Mouse (Mus musculus) T-helper 1 cell (primary cell): ENCODE results near the gene Palm2.

Experiments
- in situ Hi-C: fragments of 300-600 bp; cut with MboI, MseI; formaldehyde crosslinking; loops from one replicate; pipeline ENCODE4 v1.15.1; 2025; ENCODE audit warnings: high pct_unique_total_duplicates

The Palm2 gene

GRCm38 (mm10) chr4:57660470-57660869, 226.4 kb downstream of the Palm2 start:
- in situ Hi-C loops, result no loop called here

- in situ Hi-C loops, result no loop called here
Measured at GRCm38 (mm10) chr4:57666101-57666500, 232.1 kb downstream of the Palm2 start.

GRCm38 (mm10) chr4:57670813-57671469, 236.9 kb downstream of the Palm2 start:
- in situ Hi-C loops, result loop anchor here (5.0 to 10.0 kb wide), 3 partner anchors 104 to 236 kb away; no protein-coding TSS in a partner anchor

- in situ Hi-C loops, result loop anchor here (5.0 to 10.0 kb wide), 3 partner anchors 102 to 235 kb away; no protein-coding TSS in a partner anchor
Measured at GRCm38 (mm10) chr4:57672541-57672940, 238.5 kb downstream of the Palm2 start.

- in situ Hi-C loops, result loop anchor here (5.0 to 10.0 kb wide), 3 partner anchors 102 to 234 kb away; no protein-coding TSS in a partner anchor
Measured at GRCm38 (mm10) chr4:57672996-57673906, 239.2 kb downstream of the Palm2 start.

- in situ Hi-C loops, result loop anchor here (5.0 to 10.0 kb wide), 3 partner anchors 100 to 233 kb away; no protein-coding TSS in a partner anchor
Measured at GRCm38 (mm10) chr4:57674351-57674750, 240.3 kb downstream of the Palm2 start.

- in situ Hi-C loops, result loop anchor here (10.0 kb wide), 1 partner anchor 99 kb away; no protein-coding TSS in a partner anchor
Measured at GRCm38 (mm10) chr4:57675387-57675786, 241.3 kb downstream of the Palm2 start.

GRCm38 (mm10) chr4:57677916-57678315, 243.9 kb downstream of the Palm2 start:
- in situ Hi-C loops, result loop anchor here (10.0 kb wide), 1 partner anchor 97 kb away; no protein-coding TSS in a partner anchor

GRCm38 (mm10) chr4:57678991-57679457, 245.0 kb downstream of the Palm2 start:
- in situ Hi-C loops, result loop anchor here (10.0 kb wide), 1 partner anchor 96 kb away; no protein-coding TSS in a partner anchor

- in situ Hi-C loops, result no loop called here
Measured at GRCm38 (mm10) chr4:57680186-57680585, 246.1 kb downstream of the Palm2 start.

GRCm38 (mm10) chr4:57681511-57681910, 247.5 kb downstream of the Palm2 start:
- in situ Hi-C loops, result no loop called here

- in situ Hi-C loops, result no loop called here
Measured at GRCm38 (mm10) chr4:57682341-57682740, 248.3 kb downstream of the Palm2 start.

- in situ Hi-C loops, result no loop called here
Measured at GRCm38 (mm10) chr4:57682944-57683343, 248.9 kb downstream of the Palm2 start.

GRCm38 (mm10) chr4:57684676-57685215, 250.7 kb downstream of the Palm2 start:
- in situ Hi-C loops, result no loop called here

GRCm38 (mm10) chr4:57686736-57687135, 252.7 kb downstream of the Palm2 start:
- in situ Hi-C loops, result no loop called here

GRCm38 (mm10) chr4:57687583-57687982, 253.5 kb downstream of the Palm2 start:
- in situ Hi-C loops, result no loop called here

- in situ Hi-C loops, result no loop called here
Measured at GRCm38 (mm10) chr4:57688131-57688530, 254.1 kb downstream of the Palm2 start.

GRCm38 (mm10) chr4:57690001-57690400, 256.0 kb downstream of the Palm2 start:
- in situ Hi-C loops, result no loop called here

- in situ Hi-C loops, result no loop called here
Measured at GRCm38 (mm10) chr4:57690805-57691204, 256.8 kb downstream of the Palm2 start.

GRCm38 (mm10) chr4:57694356-57695136, 260.5 kb downstream of the Palm2 start:
- in situ Hi-C loops, result no loop called here

- in situ Hi-C loops, result no loop called here
Measured at GRCm38 (mm10) chr4:57696955-57697354, 262.9 kb downstream of the Palm2 start.
